Mouse (Mus musculus): ENCODE data around the gene Gak. TPM values are rescaled to one million over a fixed set of nuclear protein-coding genes. Genes with fewer than 3 reads are reported as not detected.
A peak's percentile ranks its signal among the peaks of the same experiment; 100 is the strongest.

The Gak gene
- polyA plus RNA-seq, 1 experiment from 2014 or later: 62.9 TPM

GRCm38 (mm10) chr5:108669986-108670385 lies 40.4 kb upstream of the Gak start:
- 75% methylated on average over 9 of the region's 9 CpGs for WGBS
- peak overlapping the region; percentile 87 for H3K9ac ChIP-seq (ENCODE audit: low read length)
- H3K4me2 ChIP-seq (ENCODE audit: low read depth, low read length): peak overlapping the region; percentile 81
- H3K27me3 ChIP-seq (ENCODE audit: control insufficient read depth, insufficient read depth, low read length): no peaks in the 10 kb centered on the region
- peak overlapping the region; percentile 61 for H3K4me3 ChIP-seq (replicated peaks; ENCODE audit: low read length)
- peaks cover 12% of the 10 kb centered on the region for H3K36me3 ChIP-seq (ENCODE audit: control insufficient read depth, insufficient read depth, low read length)
- peaks cover 16% of the 10 kb centered on the region; the same call in 1 of the 2 replicates for H3K4me1 ChIP-seq (ENCODE audit: control insufficient read depth, insufficient read depth, low read length)
- H3K9me3 ChIP-seq (replicated peaks; ENCODE audit: control insufficient read depth, low read length): no peaks in the 10 kb centered on the region
- peak overlapping the region; percentile 81; the same call in 1 of the 2 replicates for H3K27ac ChIP-seq (ENCODE audit: low read length)
- no peak for ATAC-seq (ENCODE audit: insufficient read depth, low FRiP score)

- ATAC-seq (ENCODE audit: insufficient read depth, low FRiP score): peak; percentile 86
- peak within 1 kb of the TSS; percentile 81 for H3K4me2 ChIP-seq (ENCODE audit: low read depth, low read length)
- peak within 1 kb of the TSS; percentile 81 for H3K27ac ChIP-seq (ENCODE audit: low read length)
- H3K4me3 ChIP-seq (replicated peaks; ENCODE audit: low read length): peak within 1 kb of the TSS; percentile 61
- peaks cover 12% of the 10 kb centered on the region for H3K36me3 ChIP-seq (ENCODE audit: control insufficient read depth, insufficient read depth, low read length)
- peak within 1 kb of the TSS; percentile 87 for H3K9ac ChIP-seq (ENCODE audit: low read length)
- no peaks in the 10 kb centered on the region for H3K9me3 ChIP-seq (replicated peaks; ENCODE audit: control insufficient read depth, low read length)
- 5% methylated on average over 43 of the region's 43 CpGs for WGBS
- no peaks in the 10 kb centered on the region for H3K27me3 ChIP-seq (ENCODE audit: control insufficient read depth, insufficient read depth, low read length)
- H3K4me1 ChIP-seq (ENCODE audit: control insufficient read depth, insufficient read depth, low read length): peaks cover 16% of the 10 kb centered on the region; the same call in 1 of the 2 replicates
Observed at GRCm38 (mm10) chr5:108668977-108669936, 39.7 kb upstream of the Gak start, which contains the start of gene Dgkq. TSS of gene Dgkq (minus strand) at chr5:108669672.

GRCm38 (mm10) chr5:108668387-108668932 lies 38.9 kb upstream of the Gak start:
- WGBS: 10% methylated on average over 3 of the region's 3 CpGs
- Histone ChIP-seq H3K4me3 (replicated peaks; ENCODE audit: low read length) (peak overlapping the region; percentile 61), H3K4me1 (ENCODE audit: control insufficient read depth, insufficient read depth, low read length) (peaks cover 16% of the 10 kb centered on the region; the same call in 1 of the 2 replicates), H3K27me3 (ENCODE audit: control insufficient read depth, insufficient read depth, low read length) (no peaks in the 10 kb centered on the region), H3K9me3 (replicated peaks; ENCODE audit: control insufficient read depth, low read length) (no peaks in the 10 kb centered on the region), H3K36me3 (ENCODE audit: control insufficient read depth, insufficient read depth, low read length) (peaks cover 12% of the 10 kb centered on the region), H3K9ac (ENCODE audit: low read length) (peak overlapping the region; percentile 87), H3K4me2 (ENCODE audit: low read depth, low read length) (peak overlapping the region; percentile 81), H3K27ac (ENCODE audit: low read length) (peak overlapping the region; percentile 81)
- no peak for ATAC-seq (ENCODE audit: insufficient read depth, low FRiP score)

- peaks cover 10% of the 10 kb centered on the region for H3K36me3 ChIP-seq (ENCODE audit: control insufficient read depth, insufficient read depth, low read length)
- no peak overlapping the region for H3K9ac ChIP-seq (ENCODE audit: low read length)
- H3K27me3 ChIP-seq (ENCODE audit: control insufficient read depth, insufficient read depth, low read length): no peaks in the 10 kb centered on the region
- H3K4me1 ChIP-seq (ENCODE audit: control insufficient read depth, insufficient read depth, low read length): peaks cover 16% of the 10 kb centered on the region; the same call in 1 of the 2 replicates
- no peak for ATAC-seq (ENCODE audit: insufficient read depth, low FRiP score)
- 70% methylated on average over 2 of the region's 2 CpGs for WGBS
- no peak overlapping the region for H3K4me2 ChIP-seq (ENCODE audit: low read depth, low read length)
- H3K9me3 ChIP-seq (replicated peaks; ENCODE audit: control insufficient read depth, low read length): no peaks in the 10 kb centered on the region
- H3K4me3 ChIP-seq (replicated peaks; ENCODE audit: low read length): no peak overlapping the region
- H3K27ac ChIP-seq (ENCODE audit: low read length): no peak overlapping the region
Observed at GRCm38 (mm10) chr5:108667370-108667769, 37.8 kb upstream of the Gak start.

GRCm38 (mm10) chr5:108665066-108665465 lies 35.5 kb upstream of the Gak start:
- ATAC-seq (ENCODE audit: insufficient read depth, low FRiP score): no peak
- peaks cover 13% of the 10 kb centered on the region; the same call in 1 of the 2 replicates for H3K4me1 ChIP-seq (ENCODE audit: control insufficient read depth, insufficient read depth, low read length)
- no peaks in the 10 kb centered on the region for H3K36me3 ChIP-seq (ENCODE audit: control insufficient read depth, insufficient read depth, low read length)
- no peak overlapping the region for H3K9ac ChIP-seq (ENCODE audit: low read length)
- H3K4me2 ChIP-seq (ENCODE audit: low read depth, low read length): no peak overlapping the region
- H3K27ac ChIP-seq (ENCODE audit: low read length): no peak overlapping the region
- H3K4me3 ChIP-seq (replicated peaks; ENCODE audit: low read length): no peak overlapping the region
- no peaks in the 10 kb centered on the region for H3K9me3 ChIP-seq (replicated peaks; ENCODE audit: control insufficient read depth, low read length)
- 34% methylated on average over 3 of the region's 3 CpGs for WGBS
- no peaks in the 10 kb centered on the region for H3K27me3 ChIP-seq (ENCODE audit: control insufficient read depth, insufficient read depth, low read length)

GRCm38 (mm10) chr5:108662772-108663171 lies 33.2 kb upstream of the Gak start:
- Histone ChIP-seq H3K9ac (ENCODE audit: low read length) (no peak overlapping the region), H3K36me3 (ENCODE audit: control insufficient read depth, insufficient read depth, low read length) (no peaks in the 10 kb centered on the region), H3K4me2 (ENCODE audit: low read depth, low read length) (no peak overlapping the region), H3K4me1 (ENCODE audit: control insufficient read depth, insufficient read depth, low read length) (peaks cover 11% of the 10 kb centered on the region), H3K9me3 (replicated peaks; ENCODE audit: control insufficient read depth, low read length) (no peaks in the 10 kb centered on the region), H3K4me3 (replicated peaks; ENCODE audit: low read length) (no peak overlapping the region), H3K27me3 (ENCODE audit: control insufficient read depth, insufficient read depth, low read length) (no peaks in the 10 kb centered on the region), H3K27ac (ENCODE audit: low read length) (no peak overlapping the region)
- WGBS: 79% methylated on average over 4 of the region's 4 CpGs
- ATAC-seq (ENCODE audit: insufficient read depth, low FRiP score): no peak

- peak overlapping the region; percentile 83 for H3K4me2 ChIP-seq (ENCODE audit: low read depth, low read length)
- H3K9ac ChIP-seq (ENCODE audit: low read length): peak overlapping the region; percentile 92
- no peak overlapping the region for H3K27ac ChIP-seq (ENCODE audit: low read length)
- H3K9me3 ChIP-seq (replicated peaks; ENCODE audit: control insufficient read depth, low read length): no peaks in the 10 kb centered on the region
- H3K4me1 ChIP-seq (ENCODE audit: control insufficient read depth, insufficient read depth, low read length): peaks cover 11% of the 10 kb centered on the region
- WGBS: 11% methylated on average over 36 of the region's 36 CpGs
- H3K4me3 ChIP-seq (replicated peaks; ENCODE audit: low read length): peak overlapping the region; percentile 81
- H3K36me3 ChIP-seq (ENCODE audit: control insufficient read depth, insufficient read depth, low read length): no peaks in the 10 kb centered on the region
- H3K27me3 ChIP-seq (ENCODE audit: control insufficient read depth, insufficient read depth, low read length): no peaks in the 10 kb centered on the region
- ATAC-seq (ENCODE audit: insufficient read depth, low FRiP score): peak; percentile 99
Observed at GRCm38 (mm10) chr5:108660632-108661268, 31.2 kb upstream of the Gak start.

GRCm38 (mm10) chr5:108659698-108660631 lies 30.4 kb upstream of the Gak start, which contains the start of gene Idua:
TSS of gene Idua (plus strand) at chr5:108660331.
- Histone ChIP-seq H3K9ac (ENCODE audit: low read length) (peak within 1 kb of the TSS; percentile 92), H3K36me3 (ENCODE audit: control insufficient read depth, insufficient read depth, low read length) (no peaks in the 10 kb centered on the region), H3K27ac (ENCODE audit: low read length) (no peak within 1 kb of the TSS), H3K27me3 (ENCODE audit: control insufficient read depth, insufficient read depth, low read length) (no peaks in the 10 kb centered on the region), H3K9me3 (replicated peaks; ENCODE audit: control insufficient read depth, low read length) (no peaks in the 10 kb centered on the region), H3K4me3 (replicated peaks; ENCODE audit: low read length) (peak within 1 kb of the TSS; percentile 81), H3K4me1 (ENCODE audit: control insufficient read depth, insufficient read depth, low read length) (peaks cover 11% of the 10 kb centered on the region), H3K4me2 (ENCODE audit: low read depth, low read length) (peak within 1 kb of the TSS; percentile 83)
- WGBS: 9% methylated on average over 24 of the region's 24 CpGs
- peak; percentile 52; the same call in 1 of the 2 replicates for ATAC-seq (ENCODE audit: insufficient read depth, low FRiP score)
